Mouse (Mus musculus) monocyte, adult 2 months (primary cell): ENCODE results near the gene Nmrk1.
"Not testable (repeated sequence)": the region's sequence is repeated elsewhere in the genome, so short reads cannot be mapped to it uniquely, and the experiment has no call there.

Source experiments
- DNase-seq, 2 experiments: peaks; one replicate each; pipeline ENCODE4 v3.0.0; 2022; ENCODE audit warnings: low spot score in 2 of 2, low read depth in 1 of 2

Gene Nmrk1

DNA sequence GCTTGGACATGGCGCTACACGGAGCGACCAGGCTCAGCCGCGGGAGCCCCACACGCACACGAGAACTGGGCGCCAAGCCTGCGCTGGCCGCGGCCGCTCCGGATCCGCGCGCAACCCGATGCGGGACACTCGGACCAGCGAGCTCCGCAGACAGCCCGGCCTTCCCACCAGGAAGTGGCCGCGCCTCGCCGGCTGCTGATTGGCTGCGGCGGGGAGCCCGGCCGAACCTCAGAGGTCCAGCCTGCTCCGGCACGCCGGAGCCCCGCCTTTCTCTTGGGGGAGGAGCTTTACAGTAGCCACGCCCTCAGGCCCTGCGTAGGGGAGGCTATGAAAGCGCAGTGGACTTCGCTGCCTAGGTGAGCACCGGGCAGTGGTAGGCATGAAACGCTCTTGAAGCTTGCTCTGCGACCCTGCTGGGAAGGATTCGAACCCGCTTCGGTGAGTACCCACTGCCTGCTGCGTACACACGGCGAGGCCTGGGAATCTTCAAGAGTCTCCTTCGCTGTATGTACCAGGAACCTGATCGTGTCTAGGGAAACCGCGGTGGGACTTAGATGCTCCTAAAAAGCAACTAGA is at the start of gene Nmrk1, which contains the start of gene Ostf1:
TSS of gene Nmrk1 (plus strand) at position 307 of the 576 bp plus-strand sequence.
TSS of gene Ostf1 (minus strand) at position 180 of the 576 bp plus-strand sequence.
- DNase-seq, result peak; percentile 90 to 95

DNA sequence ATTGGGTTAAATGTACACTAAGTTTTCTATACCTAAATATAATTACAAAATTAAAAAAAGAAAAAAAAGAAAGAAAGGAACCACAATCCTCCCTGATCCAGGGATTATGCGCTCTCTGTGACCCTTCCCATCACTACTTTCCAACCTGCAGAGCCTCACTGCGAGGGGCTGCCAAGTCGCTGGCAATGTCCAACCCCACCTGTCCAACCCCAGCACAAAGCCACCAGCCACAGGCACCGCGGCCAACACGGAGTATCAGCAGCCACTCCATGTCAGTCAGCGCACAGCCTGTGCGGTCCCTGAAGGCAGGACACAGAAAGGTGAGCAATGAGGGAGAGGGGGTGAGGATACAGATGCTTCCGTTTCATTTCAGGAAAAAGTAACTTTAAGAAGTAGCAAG is 49.5 kb upstream of the Nmrk1 start:
- no peak for DNase-seq

DNA sequence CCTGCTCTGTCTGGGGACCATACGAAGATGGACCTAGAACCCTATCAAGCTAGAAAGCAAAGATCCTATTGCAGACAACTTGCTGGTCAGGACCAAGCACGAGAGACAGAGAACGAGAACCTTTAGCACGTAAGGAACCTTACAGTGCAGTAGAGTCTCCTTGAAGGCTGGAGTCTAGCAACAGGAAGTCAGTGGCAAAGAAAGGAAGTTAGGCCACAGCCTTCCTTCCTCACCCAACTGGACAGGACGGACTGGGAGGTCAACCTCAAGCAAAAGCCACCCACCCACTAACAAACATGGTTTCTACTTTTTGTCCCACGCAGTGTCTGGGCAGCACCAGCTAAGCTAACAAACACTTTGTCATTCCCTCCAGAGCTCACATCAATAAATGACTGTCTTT is 48.9 kb upstream of the Nmrk1 start:
- DNase-seq, result no peak

DNA sequence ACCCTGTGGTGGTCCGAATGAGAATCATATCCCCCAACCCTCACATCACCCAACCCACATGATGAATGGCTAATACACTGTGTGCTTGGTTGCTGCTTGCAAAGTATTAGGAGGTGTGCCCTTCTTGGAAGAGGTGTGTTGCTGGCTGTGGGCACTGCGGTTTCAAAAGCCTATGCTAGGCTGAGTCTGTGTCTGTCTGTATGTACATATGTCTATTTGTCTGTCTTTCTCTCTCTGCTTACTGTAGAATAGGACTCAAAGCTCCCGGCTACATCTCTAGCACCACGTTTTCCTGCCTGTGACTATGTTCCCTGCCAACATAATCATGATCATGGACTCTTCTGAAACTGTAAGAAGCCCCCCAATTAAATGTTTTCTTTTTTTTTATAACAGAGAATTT is 48.0 kb upstream of the Nmrk1 start:
- DNase-seq, result no peak

DNA sequence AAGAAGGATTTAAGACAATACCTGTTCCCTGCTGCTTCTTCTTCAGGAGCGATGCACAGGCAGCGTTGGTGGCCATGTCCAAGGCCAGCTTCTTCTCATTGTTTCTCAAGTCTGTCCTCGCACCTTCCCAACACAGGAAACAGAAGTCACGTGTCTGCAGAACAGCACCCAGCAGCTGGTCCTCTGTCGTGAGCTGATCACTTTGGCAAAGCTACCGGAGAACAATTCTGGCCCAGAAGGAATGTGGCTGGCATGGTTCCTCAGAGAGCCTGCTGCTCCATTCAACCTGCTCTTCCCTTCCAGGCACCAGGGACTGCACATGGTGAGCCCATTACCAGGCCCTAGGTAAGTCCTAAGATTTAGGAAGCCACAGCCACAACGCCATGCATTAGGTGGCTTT is 47.1 kb upstream of the Nmrk1 start:
- no peak for DNase-seq

DNA sequence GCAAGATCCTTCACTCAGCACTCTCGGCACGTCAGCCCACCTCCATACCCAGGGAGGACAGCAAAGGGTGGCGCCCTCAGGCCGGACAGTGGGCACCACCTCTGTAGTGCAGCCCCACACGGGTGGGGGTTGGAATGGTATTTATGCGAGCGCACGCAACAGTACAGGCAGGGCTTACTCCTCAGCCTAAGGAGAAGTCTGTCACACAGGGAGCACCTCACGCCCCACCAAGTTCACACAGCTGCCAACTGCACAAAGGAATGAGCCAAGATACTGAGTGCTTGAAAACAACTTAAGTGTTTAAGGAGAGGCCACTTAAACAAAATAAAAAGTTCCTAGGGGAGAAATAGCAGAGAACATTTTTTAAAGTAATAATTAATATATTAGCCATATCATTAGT is 44.6 kb upstream of the Nmrk1 start:
- DNase-seq, result no peak

DNA sequence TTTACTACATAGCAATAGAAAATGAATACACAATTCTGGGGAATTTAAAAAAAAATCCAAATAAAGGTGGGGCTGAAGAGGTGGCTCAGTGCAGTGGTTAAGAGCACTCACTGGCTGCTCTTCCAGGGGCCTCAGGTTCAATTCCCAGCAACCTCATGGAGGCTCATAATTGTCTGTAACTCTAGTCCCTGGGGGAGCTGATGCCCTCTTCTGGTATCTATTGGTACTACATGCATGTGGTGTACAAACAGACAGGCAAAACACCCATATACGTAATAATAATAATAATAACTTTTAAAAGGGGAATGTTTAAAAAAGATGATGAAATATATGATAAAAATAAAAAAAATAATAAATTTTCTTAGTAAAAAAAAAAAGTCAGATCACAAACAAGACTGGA is 43.5 kb upstream of the Nmrk1 start:
- DNase-seq, result no peak

DNA sequence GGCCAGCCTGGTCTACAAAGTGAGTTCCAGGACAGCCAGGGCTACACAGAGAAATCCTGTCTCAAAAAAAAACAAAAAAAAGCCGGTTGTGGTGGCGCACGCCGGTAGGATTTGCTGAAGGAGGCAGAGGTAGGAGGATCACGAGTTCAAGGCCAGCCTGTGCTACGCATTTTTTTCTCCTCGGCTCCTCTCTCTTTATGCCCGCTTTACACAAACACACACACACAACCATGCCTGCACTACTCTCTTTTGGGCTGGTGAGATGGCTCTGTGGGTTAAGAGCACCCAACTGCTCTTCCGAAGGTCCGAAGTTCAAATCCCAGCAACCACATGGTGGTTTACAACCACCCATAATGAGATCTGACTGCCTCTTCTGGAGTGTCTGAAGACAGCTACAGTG is 42.9 kb upstream of the Nmrk1 start:
- DNase-seq, result not testable (repeated sequence)

DNA sequence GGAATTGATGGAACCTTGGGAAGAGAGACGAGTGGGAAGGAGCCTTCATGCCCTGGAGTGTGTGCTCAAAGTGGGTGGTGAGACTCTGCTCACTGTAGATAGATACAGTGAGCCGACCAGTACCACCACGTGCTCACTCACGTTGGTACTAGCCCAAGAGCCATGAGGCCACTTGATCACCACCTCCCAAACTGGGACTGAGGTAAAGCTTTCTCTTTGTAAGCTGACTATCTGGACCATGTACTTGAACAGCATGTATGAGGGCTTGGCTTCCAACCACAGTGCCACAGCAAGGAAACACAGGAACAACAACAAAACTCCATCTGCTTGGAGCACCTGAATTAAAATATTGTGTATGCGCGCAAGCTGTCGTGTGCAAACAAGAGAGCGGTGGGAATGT is 42.5 kb upstream of the Nmrk1 start:
- DNase-seq, result no peak

DNA sequence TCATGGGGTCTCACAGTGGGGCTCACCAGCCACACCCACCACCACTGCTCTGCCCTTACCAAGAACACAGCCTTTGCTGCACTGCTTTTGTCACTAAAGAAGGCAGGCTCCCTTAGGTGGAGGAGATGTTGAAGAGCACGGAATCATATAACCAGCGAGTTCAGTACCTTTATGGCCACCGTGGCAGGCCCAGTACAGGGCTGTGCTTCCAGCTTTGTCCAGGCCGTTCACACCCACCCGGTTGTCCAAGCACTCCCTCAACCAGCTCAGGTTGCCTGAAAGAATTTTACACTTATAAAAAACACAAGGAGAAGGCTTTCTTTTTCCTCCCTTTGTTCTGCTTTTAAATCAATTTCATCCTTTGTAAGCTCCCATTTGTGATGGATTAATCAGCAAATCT is 41.5 kb upstream of the Nmrk1 start:
- DNase-seq, result no peak

DNA sequence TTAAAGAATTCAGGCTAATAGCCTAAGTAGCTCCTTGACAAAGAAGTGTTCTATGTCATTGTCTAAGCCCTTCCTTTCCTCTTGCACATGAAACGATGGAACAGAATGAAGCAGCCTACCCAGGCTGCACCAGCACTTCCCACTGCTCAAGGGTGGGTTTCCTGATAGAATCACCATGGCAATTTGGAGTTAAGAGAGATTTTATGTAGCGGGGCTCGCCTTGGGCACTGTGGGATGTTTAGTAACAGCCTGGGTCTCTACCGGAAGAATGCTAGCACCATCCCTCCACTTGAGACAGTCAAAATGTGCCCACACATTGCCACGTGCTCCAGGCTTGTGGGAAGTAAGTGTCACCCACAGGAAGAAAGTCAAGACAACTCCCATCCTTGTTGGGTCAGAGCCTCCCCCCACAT is 40.8 kb upstream of the Nmrk1 start:
- DNase-seq, result no peak

DNA sequence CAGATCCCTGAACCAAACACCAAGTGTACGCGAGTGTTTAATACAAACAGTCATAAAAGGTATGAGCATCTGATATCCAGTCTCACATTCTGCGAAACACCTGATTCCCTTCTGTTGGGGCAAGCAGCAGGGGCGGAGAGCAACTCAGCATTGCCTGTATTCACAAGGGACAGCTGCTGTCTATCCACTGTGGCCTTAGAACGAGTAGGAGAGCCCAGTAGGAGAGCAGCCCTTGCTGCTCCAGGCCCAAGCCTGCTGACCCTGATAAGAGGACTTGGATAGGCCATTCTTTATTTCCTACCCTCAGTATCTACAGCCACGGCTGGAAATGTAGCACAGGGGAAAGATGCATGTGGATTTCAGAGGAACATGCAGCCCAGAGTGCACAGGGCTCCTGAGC is 38.8 kb upstream of the Nmrk1 start:
- DNase-seq, result no peak

DNA sequence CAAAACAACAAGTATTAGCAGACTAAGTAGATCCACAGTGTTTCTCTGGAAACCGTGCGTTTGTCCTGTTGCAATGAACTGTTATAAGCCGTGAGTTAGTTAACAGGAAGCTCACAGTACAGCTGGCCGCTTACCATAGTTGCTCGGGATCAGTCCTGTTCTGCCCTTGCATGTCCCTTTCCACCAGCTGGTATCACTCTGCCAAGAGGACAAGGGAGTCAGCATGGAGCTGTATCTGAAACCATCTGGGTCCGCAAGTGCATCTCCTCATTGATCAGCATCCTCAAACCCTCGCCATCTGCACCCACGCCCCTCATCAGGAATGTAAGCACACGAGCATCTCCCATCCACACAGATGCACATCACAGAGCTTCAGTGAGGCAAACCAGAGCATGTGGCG is 38.0 kb upstream of the Nmrk1 start:
- no peak for DNase-seq

DNA sequence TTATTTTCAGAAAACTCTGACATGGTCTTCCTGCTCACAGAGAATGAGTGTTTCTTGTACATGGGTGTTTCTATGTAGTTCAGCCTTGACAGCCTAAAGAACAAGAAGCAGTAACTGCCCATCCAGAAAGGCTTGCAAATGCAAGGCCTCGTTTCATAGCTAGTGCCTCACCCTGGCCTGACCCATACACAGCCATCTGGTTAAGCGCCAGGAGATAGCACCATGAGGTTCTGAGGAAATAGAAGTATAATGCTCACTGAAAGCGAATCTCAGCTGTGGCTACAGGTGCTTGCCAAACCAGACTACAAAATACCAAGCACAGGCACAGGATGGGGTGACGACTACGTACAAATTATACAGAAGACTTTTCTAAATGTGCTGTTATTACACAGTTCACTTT is 34.9 kb upstream of the Nmrk1 start:
- no peak for DNase-seq

DNA sequence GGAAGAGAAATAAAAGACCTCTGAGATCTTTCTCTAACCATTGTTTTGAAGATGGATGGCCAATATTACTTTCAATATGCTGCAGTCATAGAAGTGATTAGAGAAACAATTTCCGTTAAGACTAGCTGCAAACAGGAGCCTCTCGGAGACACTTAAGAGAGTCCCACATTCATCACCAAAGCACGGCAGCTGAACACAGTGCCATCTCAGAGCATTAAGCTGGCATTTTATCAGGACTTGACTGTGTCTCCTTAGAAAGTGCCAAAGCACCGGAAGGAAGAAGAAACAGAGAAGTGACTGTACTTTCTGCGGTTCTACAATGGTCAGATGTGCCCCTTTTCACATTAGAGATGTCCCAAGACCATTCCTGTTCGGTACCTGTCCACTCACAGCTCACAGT is 34.0 kb upstream of the Nmrk1 start:
- DNase-seq, result no peak

DNA sequence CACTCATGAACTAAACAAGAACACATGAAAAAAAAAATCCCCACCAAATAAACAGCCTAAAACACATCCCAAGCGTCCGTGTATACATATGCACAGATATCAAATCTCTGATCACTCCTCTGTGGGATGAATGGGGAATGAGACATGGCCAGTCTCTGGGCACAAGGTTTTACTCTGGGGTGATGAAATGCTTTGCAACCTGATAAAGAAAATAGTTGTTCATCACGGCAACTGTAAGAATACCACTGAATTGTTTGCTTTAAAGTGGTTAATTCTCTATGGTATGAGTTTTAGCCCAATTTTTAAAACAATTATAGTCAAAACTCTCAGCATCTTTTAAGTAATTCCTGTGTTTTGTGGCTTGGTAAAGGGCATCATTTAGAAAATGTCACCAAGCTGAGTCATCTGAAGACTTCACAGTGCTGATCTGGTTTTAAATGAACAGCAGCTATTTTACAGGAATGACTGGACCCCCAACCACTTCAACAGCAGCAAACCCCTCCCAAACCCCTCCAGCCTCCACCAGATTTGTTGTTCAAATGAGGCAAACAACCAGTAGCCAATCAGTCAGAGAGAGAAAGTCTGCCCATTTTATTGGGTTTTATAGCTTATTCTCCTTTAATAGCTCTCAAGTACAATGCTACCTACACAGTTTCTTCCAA is 33.4 kb upstream of the Nmrk1 start:
- no peak for DNase-seq

DNA sequence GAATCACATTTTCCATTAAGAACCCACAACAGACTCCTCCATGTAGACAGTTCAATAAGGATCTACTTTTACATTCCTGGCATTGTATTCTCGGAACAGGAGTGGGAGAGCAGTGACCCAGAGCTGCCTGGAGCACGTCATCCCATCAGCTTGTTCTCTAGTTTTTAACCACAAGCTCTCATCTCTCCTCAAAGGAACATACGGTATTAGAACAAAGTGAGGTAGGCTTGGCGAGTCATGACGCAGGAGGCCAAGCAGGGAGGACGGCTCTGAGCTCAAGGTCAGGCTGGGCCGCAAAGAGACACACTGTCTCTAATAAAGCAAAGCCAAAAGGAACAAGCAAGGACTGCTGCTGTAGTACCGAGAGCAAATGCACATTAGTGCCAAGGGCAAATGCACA is 32.7 kb upstream of the Nmrk1 start:
- DNase-seq, result no peak

DNA sequence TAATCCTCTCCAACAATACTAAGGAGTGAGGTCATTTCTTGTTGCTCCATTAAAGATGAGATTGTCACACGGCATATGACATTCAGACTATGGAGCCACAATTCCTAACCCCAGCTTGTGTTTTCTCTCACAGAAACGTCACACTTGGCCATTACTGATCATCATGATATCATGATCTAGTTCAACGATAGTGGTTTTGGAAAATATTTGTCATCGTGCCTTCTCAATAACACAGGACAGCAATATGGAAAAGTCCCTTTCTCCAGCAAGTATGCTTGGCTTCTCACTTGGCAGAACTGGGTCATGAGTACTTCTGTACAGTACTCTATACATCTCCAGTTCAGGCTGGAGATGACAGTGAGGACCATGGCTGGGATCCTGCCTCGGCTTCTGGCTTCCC is 32.1 kb upstream of the Nmrk1 start:
- DNase-seq, result no peak

DNA sequence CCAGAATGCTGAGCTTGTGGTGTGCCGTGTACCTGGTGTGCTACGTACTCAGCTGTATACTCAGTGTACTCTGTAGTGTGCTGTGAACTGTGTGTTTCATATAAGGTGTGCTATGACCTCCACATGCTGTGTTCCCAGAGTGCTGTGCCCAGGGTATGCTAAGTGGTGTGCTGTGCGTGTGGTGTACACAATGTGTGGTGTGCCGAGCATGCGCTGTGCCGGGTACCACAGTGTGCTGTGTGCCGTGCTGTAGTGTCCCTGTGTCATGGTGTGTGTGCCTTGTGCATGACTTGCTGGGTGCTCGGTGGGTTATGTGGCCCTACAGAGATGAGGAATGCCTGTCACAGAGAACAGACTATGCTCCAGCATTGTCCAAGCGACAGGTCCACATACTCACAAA is 31.1 kb upstream of the Nmrk1 start:
- no peak for DNase-seq

DNA sequence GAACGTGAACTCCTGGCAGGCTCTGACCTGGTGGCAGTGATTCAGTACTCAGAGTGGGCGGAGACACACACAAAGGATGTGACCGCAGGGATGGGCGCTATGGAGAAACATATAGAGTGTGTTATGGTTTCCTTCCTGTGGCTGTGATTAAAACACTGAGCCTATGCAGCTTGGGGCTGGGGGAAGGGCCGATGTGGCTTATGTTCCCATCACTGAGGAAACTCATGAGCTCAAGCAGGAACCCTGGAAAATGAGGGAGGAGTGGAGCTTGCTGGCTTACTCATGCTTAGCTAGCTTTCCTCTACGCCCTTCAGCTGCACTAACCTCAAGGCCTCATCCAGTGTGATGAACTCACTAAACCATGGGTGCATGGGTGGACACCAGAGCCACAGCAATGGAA is 28.7 kb upstream of the Nmrk1 start:
- DNase-seq, result no peak

DNA sequence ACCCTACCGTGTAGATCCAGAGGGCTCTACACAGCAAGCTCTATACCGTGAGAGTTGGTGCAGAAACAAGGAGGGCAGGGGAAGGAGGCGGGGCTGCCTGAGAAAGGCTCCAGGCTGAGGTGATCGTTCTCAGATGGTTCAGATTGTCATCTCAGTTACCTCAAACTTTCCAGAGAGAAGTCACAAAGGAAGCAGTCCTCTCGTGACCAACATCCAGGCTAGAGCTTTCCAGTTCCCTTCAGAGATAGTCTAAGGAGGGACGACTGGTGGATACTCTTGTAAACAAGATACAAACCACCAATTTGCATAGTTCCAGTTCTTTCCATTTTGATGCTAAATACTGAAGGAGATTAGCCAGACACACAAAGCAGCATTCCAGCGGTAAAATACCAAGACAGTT is 23.8 kb upstream of the Nmrk1 start:
- DNase-seq, result no peak

DNA sequence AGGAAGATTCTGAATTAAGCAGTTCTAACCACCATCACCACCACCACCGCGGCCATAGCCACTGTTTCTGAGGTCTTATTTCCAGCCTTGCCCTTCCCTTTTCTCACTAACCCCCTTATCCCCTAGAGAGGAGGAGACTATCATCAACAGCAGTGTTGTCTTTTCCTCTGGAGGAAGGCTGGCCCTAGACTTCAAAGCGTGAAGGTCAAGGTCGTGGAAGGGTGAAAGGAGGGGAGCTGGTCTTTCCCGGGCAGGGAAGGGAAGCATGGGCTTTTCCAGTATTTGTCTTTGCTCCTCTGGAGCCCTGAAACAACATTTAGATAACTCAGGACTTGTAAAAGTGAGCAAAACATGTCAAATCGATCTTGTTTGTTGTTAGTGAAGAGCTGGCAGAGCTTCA is 22.8 kb upstream of the Nmrk1 start:
- no peak for DNase-seq

DNA sequence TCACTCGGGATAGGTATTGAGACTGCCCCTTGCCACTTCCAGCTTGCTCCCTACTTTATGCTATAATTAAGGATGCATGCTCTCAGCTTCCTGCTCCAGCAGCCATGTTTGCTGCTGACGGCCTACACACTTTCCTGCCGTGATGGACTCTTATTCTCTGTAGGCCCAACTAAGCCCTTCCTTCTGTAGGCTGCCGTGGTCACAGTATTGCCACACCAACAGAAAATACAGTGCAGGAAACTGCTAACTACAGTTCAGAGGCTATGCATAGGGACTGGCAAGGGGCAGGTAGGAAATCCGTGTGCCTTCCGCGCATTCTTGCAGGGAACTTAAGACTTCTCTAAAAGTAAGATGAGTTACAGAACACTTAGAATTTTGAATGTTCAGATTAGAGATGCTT is 17.4 kb upstream of the Nmrk1 start:
- no peak for DNase-seq
